Mouse (Mus musculus): ENCODE measurements at regions not wholly inside any gene's neighbourhood (a gene's known extent, or its start where the extent isn't known, plus 50 kb on each side); places are given as distances from the start of the nearest gene placed in this dataset.

DNA sequence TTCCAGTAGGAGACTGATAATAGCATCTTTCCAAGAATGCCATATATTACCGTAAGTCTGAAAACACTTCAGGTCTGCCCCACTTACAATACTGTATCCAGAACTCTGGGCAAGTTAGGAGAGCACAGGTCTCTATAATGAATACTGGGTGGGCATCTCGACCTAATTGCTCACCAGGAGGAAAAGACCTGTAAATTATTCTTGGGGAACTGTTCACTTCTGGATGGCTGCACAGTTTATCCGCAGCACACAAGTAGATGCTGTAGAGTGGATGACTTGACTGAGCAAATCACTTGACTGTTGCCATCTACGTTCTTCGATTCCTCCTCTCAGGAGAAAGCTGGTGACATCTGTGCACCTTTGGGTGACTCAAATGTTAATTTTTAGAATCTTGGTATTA, 159.8 kb downstream of the Rpl36a-ps1 start:
- DNase-seq (ENCODE audit: low spot score in 2 of 2): no peak

DNA sequence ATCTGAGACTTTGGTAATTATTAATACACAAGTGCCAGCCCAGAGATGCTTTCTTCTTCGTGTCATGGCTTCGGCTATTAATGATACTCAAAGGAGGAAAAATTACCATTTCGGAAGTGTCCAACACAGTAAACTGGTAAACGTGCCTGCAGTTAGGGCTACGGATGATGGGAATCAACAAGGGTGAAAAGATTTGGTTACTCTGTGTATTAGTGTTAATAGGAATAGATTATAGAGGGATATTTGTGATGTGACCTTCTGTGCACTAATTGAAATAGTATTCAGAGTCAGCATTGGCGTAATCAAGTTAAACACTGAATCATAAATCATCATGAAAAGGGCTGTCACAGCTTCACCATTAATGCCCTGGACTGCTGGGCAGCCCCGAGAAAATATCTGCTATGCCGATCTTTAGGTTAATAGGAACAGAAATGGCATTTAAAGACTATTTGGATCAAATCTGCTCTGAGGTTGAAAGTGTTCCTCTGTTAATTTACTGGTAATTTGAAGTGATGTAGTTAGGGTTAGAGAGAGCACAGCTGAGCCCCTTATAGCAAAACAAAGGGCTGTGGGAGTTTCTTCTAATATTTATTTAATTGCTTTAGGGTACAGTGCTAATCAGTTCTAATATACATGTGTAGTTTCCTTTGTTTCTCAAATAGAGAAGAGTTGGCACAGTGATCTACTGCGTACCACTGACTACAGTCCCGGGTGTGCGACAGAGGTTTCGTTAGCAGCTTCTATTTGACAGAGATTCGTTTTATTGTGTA, 160.7 kb downstream of the Rpl36a-ps1 start:
- no peak for DNase-seq (ENCODE audit: low spot score in 2 of 2)

DNA sequence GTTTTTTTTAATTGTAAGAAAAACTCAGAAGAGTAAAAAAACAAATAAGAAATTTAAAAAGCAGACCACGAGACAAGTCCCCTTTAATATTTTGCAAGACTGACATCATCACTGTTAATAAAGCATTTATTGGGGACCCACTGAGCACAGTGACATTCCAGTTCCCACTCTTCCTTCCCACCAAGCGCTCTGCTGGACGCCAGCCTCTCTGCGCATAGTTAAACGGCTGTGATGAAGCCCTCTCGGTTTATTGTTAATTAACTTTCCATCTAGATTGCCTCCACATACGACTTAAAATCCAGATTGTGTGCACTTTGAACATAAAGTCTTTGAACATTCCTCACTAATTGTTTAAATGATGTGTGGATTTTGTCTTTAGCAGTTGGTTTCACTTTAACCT, 161.7 kb downstream of the Rpl36a-ps1 start:
- no peak for DNase-seq (ENCODE audit: low spot score in 2 of 2)

DNA sequence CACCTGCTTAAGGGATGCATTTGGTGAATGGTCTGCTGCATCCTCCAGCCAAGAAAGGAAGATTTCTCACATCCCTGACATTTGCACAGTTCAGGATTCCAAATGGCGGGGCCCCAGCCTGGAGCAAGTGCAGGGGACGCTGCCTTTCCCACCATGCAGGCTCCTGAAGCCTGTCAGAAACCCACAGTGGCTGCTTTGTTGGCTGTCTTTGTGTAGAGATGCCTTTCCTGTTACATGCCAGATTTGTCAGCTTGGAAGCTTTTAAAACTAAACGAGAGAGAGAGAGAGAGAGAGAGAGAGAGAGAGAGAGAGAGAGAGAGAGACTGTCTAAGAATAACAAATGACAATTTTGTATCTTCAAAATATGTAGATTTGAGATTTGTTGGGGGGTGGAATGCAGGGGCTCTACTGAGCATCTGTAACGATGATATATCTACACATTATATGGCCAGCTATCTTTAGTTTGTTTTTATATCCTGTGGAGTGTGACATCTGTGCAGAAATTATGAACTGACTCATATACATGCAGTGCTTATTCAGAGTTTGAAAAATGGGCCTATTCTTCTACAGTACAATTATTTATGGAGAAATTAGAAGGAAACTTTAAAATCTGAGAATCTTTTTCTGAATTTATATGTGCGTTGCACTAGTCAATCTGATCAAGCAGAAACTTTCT, 164.0 kb downstream of the Rpl36a-ps1 start:
- DNase-seq (ENCODE audit: low spot score in 2 of 2): no peak

DNA sequence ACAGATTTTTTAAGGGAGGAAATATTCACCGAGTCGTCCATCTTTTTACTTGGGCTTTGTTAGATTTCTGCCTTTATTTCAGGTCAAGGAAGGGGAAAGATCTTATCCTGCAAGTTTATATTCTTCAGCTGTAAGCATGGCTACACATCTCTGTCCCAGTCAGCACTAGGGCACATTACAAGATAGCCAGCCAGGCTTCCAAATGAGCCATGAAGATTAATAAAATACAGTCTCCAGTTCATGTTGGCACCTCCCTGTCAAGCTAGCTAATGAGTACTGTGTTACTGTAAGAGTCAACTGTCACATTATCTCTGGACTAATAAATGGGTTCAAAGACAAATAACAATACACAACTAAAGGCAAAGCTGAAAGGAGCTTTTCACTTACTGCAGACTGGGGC, 166.6 kb downstream of the Rpl36a-ps1 start:
- no peak for DNase-seq (ENCODE audit: low spot score in 2 of 2)

DNA sequence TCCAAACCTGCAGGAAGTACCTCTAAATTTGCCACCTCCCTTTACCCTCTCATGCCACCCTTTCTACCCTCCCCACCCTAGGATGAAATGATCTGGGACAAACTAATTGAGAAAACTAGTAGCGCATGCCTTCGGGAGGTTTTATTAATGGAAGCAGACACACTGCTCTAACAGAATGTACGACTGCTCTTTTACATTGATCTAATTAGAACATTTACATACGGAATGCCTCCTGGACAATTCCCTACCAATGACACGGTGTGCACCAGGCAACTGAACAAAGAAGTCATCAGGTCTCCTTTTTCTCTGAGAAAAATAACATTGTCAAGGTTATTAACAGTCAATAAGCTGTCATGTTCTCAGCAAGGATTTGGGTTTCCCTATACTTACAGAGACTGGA, 180.5 kb downstream of the Rpl36a-ps1 start:
- DNase-seq (ENCODE audit: low spot score in 2 of 2): no peak

DNA sequence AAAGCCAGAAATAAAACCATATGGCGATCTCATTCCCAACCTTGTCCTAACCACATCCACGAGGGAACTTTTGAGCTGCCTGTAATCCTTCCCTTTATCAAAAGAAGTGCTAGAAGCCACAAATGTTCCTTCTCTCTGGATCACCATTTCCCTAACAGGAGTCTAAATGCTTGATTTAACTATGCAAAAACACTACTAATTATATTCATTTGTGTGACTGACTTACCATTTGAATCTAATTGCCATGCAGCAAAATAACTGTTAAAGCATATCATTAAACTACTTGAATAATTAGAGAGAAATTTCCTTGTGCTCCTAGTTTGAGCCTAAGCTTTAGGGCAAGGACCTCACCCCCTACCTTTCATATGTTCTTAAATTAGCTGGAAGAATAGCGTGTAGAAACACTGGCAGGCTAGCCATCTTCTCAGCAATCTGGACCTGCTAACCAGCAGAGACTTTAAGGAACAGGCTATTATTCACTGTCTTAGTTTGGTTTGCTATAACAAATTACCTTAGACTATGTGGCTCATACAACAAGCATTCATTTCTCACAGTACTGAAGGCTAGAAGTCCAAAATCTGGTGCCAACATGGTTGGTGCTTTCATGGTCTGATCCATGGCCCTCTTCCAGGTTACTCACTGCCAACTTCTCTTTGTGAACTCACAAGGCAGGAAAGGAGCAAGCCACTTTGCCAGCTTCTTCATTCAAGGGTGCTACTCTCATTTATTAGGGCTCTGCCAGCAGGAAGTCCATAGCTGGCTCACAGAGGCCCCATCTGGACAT, 183.7 kb downstream of the Rpl36a-ps1 start:
- peak; percentile 29 to 53 for DNase-seq (ENCODE audit: low spot score in 2 of 2)

DNA sequence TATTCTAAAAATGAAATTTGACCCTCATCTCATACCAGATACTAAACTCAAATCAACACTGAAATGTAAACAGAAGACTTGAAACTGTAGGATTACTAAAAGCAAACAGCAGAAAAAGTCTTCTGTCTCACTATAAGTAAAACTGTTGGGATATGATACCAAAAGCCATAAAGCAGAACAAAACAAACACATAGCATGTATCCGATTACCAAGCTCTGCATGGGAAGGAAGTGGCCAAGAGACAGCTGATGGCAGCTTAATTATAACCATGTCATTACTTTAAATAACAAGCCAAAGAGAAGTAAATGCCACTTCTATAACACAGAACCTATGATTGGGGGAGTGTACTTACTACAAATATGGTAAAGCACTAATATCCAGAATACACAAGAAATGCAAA, 186.0 kb downstream of the Rpl36a-ps1 start:
- DNase-seq (ENCODE audit: low spot score in 2 of 2): no peak

DNA sequence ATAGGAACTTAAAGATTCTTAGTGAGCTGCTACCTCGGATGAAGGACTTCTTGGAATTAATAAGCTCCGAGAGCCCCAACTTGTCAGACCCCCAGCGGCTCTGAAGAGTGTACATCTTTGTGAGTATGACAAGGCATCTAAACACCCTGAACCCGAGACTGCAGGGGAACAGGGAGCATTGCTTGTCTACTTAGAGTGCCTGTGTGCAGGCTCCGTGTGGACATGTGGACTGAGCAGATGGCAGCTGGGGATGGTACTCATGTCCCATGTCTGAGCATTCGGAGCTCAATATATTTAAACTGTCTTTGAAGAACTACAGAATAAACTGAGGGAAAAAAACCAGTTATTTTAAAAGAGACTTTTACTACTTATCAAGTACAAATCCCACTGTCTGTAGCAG, 189.1 kb downstream of the Rpl36a-ps1 start:
- peak in 1 of 2 experiments; percentile 19 for DNase-seq (ENCODE audit: low spot score in 2 of 2)

DNA sequence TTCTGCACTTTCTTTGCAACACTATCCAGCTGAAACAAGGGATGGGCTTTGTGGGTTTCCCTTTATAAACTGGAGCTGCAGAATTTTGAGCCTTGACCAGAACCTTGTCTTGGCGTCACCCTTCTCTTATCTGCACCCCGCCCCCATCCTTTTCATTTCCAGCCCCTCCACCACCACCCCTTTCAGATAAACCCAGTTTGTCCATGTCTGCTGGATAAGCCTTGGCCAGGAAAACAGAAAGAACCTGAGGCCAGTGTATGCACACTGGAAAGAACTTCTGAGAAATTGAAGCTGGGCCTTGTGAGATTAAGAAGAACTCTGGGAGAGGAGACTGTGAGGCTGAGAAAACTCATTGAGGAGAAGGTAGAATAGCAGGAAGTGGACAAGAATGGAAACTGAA, 192.8 kb downstream of the Rpl36a-ps1 start:
- DNase-seq (ENCODE audit: low spot score in 2 of 2): no peak

DNA sequence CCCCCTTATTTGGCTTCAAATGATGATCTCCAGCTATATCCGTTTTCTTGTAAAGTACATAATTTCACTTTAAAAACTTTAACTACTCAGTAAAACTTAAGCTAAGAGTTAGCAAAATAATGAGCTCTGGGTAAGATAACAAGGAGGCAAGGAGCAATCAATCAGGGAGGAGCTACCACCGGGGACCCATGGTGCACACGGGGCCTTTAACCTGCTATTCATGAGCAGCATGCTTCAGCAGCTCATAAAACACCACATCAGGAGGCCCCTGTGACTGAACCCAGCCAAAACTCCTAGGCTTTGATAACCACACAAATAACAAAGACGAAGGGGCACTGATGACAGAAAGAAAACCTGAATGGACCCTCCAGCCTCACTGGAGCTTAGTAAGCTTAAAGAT, 202.1 kb downstream of the Rpl36a-ps1 start:
- no peak for DNase-seq (ENCODE audit: low spot score in 2 of 2)

DNA sequence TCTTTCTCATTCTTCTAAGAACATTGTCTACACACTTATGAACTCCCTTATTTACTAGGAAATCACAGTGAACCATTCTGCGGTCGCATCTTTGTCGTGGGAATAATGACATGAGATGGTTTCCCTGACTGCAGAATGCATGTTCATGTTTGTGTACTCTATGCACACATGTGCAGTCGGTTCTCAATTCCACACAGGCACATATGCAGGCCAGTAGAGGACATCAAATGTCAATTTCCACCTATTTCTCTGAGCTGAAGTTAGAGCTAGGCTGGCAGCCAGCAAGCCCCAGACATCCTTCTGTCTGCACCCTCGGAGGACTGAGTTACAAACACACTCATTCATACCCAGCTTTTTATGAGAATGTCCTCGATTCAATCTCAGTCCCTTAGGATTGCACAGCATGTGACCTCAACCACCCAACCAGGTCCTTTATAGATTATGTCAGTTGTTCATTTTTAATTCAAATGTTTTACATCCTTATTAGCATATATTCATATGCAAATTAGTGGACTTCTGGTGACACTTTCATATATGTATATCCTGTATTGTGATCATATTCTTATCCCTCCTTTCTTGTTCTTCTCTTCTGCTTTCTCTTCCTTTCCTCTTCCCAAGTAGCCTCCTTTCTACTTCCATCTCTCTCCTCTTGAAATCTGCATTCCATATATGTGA, 202.7 kb downstream of the Rpl36a-ps1 start:
- DNase-seq (ENCODE audit: low spot score in 2 of 2): no peak

DNA sequence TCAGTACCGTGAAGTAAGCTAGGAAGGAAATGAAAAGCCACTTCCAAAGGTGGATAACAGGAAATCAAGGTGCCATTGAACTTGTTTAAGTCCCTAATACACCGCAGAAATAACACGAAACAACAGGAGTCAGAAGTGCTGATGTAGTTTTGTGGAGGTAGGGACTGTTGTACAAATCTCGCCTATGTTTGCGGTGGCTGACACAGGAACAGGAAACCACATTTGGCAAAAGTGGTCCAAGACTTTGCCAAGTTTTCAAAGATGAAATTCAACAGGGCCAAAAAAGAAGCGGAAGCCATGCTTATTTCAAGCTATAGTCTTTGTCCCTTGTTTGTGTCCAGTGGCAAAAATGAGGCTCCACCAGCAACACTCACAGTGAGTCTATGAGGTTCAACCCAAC, 204.3 kb downstream of the Rpl36a-ps1 start:
- DNase-seq (ENCODE audit: low spot score in 2 of 2): no peak

DNA sequence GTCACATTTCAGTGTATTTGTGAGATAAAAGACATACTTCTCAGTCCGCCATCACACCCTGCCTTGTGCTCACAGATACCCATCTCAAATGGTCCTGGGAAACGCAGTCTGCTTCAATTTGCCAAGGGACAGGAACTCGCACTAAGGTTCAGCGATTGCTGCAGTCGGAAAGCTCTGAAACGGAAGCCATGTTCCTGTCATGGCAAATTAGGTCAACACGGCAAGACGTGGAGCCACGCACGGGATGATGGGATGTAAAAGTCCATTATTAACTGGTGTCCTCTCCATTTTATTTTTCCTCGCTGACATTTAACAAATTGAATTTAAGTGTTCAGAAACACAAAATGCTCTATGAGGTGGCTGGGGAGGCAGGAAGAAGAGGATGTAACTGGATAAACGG, 212.4 kb downstream of the Rpl36a-ps1 start:
- DNase-seq (ENCODE audit: low spot score in 2 of 2): no peak

DNA sequence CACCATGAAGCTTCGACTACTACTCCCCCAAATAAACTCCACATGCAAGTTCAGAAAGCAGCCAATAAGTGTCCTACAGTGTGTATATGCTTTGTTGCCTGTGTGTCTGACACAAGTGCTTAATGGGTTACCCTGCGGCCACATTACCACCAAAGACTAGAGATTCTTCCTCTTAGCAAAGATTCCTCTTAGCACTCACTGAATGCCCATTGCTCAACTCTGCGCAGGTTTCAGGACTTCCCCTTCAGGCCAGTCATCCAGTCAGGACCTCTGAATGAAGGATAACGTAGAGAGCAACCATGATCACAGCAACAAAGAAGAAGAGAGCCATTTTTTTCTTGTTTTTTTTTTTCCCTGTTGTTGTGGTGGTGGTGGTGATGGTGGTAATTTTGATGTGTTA, 222.0 kb downstream of the Rpl36a-ps1 start:
- DNase-seq (ENCODE audit: low spot score in 2 of 2): no peak

DNA sequence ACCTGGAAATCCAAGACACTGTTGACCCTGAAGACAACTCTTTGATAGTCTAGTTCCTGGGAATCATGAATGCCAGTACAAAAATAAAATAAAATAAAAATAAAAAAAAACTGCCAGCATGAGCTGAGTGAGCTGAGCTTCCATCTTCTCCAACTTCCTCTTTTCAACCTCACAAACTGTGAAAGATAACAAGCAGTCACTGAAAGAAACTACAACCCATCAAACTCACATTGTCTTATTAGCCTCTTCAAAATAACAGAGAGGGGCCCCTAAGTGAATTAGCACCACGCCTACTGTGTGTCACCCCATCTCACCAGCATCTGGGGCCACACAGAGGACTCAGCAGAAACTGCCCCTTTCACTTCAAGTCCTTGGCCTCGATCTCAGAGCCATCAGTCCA, 225.3 kb downstream of the Rpl36a-ps1 start:
- no peak for DNase-seq (ENCODE audit: low spot score in 2 of 2)

DNA sequence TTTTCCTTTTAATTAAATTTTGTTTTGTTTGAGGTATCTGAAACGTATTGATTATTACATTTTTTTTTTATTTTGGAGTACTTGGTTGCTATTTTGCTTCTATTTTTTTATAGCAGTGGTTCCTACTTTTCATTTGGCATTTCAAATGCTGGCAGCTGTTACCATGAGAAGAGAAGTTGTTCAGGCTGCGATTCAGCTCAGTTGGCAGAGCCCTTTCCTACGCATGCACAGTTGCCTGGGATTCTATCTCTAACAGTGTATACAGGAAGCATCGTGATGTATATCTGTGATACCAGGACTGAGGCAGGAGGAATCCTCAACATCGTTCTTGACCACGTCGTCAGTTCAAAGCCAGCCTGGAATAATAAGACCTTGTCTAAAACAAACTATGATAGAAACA, 226.6 kb downstream of the Rpl36a-ps1 start:
- DNase-seq (ENCODE audit: low spot score in 2 of 2): peak; percentile 9 to 14

DNA sequence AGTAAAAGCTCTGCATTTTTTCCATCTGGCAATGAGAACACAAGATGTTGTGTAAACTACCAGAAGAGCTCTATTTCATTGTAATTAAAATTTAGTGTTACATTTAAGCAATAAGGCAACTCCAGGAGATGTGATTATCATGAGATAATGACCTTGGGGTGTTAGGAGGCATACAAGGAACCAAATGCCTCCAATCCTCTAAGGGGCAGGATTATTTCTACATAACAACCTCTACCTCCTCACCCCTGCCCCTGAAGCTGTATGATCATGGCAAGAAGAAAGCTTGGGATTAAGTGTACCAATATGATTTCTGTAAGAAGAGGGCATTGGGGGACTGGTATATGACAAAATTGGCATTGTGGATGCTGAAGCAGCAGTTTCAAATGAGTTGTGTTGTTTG, 228.8 kb downstream of the Rpl36a-ps1 start:
- DNase-seq (ENCODE audit: low spot score in 2 of 2): no peak

DNA sequence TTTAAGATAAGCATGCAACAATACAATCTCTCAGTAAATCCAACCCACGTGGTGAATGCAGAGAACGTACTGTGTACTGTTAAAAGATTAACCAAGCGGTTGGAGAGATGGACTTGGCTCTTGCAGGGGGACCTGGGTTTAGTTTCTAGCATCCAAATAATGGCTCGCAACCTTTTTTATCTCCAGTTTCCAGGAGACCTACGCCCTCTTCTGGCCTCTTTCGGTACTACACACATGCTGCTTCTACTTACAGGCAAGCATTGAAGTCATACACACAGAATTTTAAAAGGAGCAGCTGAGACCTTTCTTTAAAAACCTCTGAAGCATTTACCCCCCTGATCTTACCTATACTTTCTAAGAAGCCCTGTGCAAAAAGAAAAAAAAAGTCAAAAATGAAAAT, 243.4 kb downstream of the Rpl36a-ps1 start:
- DNase-seq (ENCODE audit: low spot score in 2 of 2): no peak

DNA sequence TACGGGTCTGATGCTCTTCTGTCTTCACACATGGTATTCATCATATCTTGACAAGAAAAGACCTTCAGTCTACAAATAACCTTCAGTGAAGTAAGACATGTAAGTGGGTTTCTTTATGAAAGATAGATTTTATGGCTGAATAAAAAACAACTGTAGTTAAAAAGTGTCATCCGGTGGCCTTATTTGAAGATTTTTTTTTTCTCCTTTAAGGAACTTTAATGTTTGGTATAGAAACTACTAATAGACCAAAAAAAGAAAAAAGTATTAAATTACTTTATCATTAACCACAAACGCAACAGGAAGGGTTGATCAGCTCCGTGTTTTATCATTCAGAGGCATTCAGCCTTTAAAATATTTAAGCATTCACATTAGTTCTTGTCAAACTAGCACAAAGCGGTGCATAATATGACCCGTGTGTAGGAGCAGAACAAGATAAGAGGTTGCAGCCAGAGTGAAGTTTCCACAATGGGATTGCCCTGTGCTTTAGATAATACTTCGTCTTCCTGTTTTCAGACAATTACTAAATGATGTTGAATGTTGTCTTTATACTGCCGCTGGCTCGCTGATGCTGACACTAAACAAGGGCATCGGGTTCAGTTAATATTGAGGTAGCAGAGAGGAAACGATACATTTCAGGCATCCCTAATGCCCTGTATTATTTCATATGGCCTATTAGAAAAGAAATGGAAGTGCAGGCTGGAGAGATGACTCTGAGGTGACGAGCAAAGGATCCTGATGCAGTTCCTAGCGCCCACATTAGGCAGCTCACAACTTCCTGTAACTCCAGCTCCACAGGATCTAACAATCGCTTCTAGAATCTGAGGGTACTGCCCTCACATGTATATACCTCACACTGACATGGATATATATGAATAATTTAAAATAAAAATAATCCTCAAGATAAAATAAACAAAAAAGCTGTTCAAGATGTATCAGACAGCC, 244.8 kb downstream of the Rpl36a-ps1 start:
- no peak for DNase-seq (ENCODE audit: low spot score in 2 of 2)
